Mouse (Mus musculus): ENCODE measurements around the gene Gm49378. TPM values are rescaled to one million over a fixed set of nuclear protein-coding genes. Genes with fewer than 3 reads are reported as not detected.

Gene Gm49378
- polyA plus RNA-seq, 1 experiment from 2014 or later, result 1.1 TPM

DNA sequence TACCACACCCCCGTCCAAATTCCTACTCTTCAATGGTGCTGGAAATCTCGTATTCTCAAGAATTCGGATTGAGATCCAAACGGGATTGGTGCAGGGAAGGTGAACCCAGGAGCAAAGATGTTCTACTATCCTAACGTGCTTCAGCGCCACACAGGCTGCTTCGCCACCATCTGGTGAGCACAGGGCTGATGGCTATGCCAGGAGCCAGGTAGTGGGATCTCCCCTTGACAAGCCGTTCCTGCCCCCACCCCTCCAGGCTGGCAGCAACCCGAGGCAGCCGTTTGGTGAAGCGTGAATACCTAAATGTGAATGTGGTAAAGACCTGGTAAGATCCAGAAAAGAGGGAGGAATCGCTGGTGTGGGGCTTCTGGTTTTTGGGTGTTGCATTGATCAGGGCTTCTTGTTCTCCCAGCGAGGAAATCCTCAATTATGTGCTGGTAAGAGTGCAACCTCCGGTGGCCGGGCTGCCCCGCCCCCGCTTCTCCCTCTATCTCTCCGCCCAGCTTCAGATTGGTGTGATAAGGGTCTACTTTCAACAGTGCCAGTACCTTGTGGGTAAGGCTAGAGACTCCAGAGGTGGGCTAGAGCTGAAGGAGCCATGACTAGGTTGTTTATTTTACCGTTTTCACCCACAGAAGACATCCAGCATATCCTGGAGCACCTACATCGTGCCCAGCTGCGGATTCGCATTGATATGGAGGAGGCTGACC is 19.1 kb downstream of the Gm49378 start:
- ATAC-seq (replicated peaks), result no peak
- 58% methylated on average over 22 of the region's 22 CpGs for WGBS
- no peak overlapping the region for H3K27ac ChIP-seq

DNA sequence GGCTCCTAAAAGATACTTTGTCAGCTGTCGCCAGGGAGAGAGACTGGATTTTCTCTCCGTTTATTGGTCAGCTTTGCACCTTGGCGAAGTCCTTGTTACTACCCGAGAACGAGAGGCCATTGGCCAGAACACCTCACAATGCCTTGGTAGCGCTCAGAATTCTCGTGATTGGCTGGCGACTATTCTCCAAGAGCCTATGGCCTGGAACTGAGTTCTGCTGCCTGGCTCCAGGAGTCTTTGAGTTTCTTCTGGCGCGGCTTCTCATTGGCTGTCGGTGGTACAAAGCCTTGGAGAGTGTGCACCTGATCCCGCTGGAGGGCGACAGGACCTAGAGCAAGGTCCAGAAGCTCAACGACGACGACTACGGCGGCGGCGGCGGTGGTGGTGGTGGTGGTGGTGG is 19.9 kb downstream of the Gm49378 start, which contains the start of gene Rec8:
Rec8 (plus strand) TSS at position 216 of the 400 bp plus-strand sequence.
- no peak within 1 kb of the TSS for H3K9ac ChIP-seq
- no peaks in the 10 kb centered on the region for H3K9me3 ChIP-seq
- peak; percentile 77 for ATAC-seq (replicated peaks)
- H3K4me2 ChIP-seq, result peak within 1 kb of the TSS; percentile 31
- WGBS, result 21% methylated on average over 21 of the region's 21 CpGs
- H3K27ac ChIP-seq, result no peak within 1 kb of the TSS
- H3K36me3 ChIP-seq (replicated peaks), result no peaks in the 10 kb centered on the region
- no peaks in the 10 kb centered on the region for H3K4me1 ChIP-seq
- H3K27me3 ChIP-seq (replicated peaks), result no peaks in the 10 kb centered on the region
- H3K4me3 ChIP-seq, result peak within 1 kb of the TSS; percentile 24

More for the DNA sequence above, 19.1 kb downstream of the Gm49378 start:
- Histone ChIP-seq H3K9me3 (no peaks in the 10 kb centered on the region), H3K4me2 (peak overlapping the region; percentile 31), H3K9ac (no peak overlapping the region), H3K27me3 (replicated peaks) (no peaks in the 10 kb centered on the region), H3K36me3 (replicated peaks) (no peaks in the 10 kb centered on the region), H3K4me3 (peak overlapping the region; percentile 24), H3K4me1 (no peaks in the 10 kb centered on the region)

DNA sequence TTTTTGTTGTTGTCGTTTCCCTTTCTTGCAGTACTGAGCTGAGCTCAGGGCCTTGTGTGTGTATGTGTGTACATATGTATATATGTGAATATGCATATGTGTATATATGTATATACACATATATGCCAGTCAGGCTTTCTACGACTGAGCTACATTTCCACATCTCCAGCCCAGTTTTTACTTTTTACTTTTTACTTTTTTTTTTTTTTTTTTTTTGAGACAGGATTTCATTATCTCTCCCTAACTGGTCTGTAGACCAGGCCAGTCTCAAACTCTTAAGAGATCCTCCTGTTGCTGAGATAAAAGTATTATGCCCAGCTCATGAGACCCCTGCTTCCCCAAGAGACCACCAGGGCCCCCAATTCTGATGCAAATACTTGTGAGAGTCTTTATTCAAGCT is 20.9 kb downstream of the Gm49378 start:
- ATAC-seq (replicated peaks), result no peak
- no peak overlapping the region for H3K9ac ChIP-seq

DNA sequence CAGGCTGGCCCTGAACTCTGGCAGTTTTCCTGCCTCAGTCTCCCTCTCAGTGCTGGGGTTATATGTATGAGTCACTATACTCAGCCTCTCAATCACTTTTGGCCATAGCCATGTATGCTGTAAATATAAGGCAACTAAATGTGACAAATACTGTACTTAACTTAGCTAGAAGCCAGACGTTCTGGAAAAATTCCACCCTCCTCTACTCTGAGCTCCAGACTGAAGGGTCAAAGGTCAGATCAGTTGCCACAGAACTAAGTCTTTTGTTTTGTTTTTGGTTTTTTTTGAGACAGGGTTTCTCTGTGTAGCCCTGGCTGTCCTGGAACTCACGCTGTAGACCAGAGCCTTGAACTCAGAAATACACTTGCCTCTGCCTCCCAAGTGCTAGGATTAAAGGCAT is 21.8 kb downstream of the Gm49378 start:
- no peak for ATAC-seq (replicated peaks)
- no peak overlapping the region for H3K27ac ChIP-seq
- H3K27me3 ChIP-seq (replicated peaks), result no peaks in the 10 kb centered on the region
- no peak overlapping the region for H3K4me2 ChIP-seq
- no peaks in the 10 kb centered on the region for H3K4me1 ChIP-seq
- no peaks in the 10 kb centered on the region for H3K36me3 ChIP-seq (replicated peaks)
- H3K9ac ChIP-seq, result no peak overlapping the region
- 60% methylated on average over 2 of the region's 2 CpGs for WGBS
- no peak overlapping the region for H3K4me3 ChIP-seq
- no peaks in the 10 kb centered on the region for H3K9me3 ChIP-seq

More for the DNA sequence above, 20.9 kb downstream of the Gm49378 start:
- Histone ChIP-seq H3K4me2 (no peak overlapping the region), H3K36me3 (replicated peaks) (no peaks in the 10 kb centered on the region), H3K9me3 (no peaks in the 10 kb centered on the region), H3K4me3 (no peak overlapping the region), H3K4me1 (no peaks in the 10 kb centered on the region), H3K27ac (no peak overlapping the region), H3K27me3 (replicated peaks) (no peaks in the 10 kb centered on the region)
- 94% methylated on average over 2 of the region's 2 CpGs for whole genome bisulfite sequencing

DNA sequence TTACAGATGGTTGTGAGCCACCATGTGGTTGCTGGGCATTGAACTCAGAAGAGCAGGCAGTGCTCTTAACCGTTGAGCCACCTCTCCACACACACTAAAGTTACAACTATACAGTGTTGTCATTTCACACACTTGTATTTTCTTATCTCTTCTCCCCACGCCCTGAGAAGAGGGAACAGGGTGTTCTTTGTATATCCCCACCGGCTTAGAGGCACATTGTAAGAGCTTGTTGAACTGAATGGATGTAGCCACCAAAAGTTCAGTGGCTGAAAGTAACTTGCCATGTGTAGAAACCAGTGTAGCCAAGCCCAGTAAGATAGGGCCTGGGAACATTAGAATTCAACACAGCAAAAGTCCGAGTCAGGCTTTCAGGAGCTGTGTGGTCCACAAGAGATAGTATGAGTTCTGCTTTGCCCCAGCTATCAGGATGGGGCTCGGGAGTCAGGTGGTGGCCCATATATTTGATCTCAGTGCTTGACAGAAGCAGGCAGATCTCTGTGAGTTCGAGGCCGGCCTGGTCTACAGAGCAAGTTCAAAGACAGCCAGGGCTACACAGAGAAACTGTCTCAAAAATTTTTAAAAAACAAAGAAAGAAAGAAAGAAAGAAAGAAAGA is 23.0 kb downstream of the Gm49378 start:
- ATAC-seq (replicated peaks), result no peak
- H3K27me3 ChIP-seq (replicated peaks), result no peaks in the 10 kb centered on the region
- H3K4me1 ChIP-seq, result no peaks in the 10 kb centered on the region
- H3K27ac ChIP-seq, result no peak overlapping the region
- no peak overlapping the region for H3K4me3 ChIP-seq
- no peaks in the 10 kb centered on the region for H3K9me3 ChIP-seq
- H3K36me3 ChIP-seq (replicated peaks), result peaks cover 3% of the 10 kb centered on the region; the same call in 1 of the 2 replicates
- H3K9ac ChIP-seq, result no peak overlapping the region
- no peak overlapping the region for H3K4me2 ChIP-seq
- 81% methylated on average over 7 of the region's 7 CpGs for WGBS

- no peak for ATAC-seq (replicated peaks)
- Histone ChIP-seq H3K4me3 (no peak overlapping the region), H3K27ac (no peak overlapping the region), H3K9me3 (no peaks in the 10 kb centered on the region), H3K4me2 (no peak overlapping the region), H3K36me3 (replicated peaks) (peaks cover 13% of the 10 kb centered on the region), H3K9ac (no peak overlapping the region), H3K4me1 (no peaks in the 10 kb centered on the region), H3K27me3 (replicated peaks) (no peaks in the 10 kb centered on the region)
- WGBS, result 63% methylated on average over 6 of the region's 6 CpGs
Measured at GRCm38 (mm10) chr14:55613346-55613745, 24.3 kb downstream of the Gm49378 start.

- no peaks in the 10 kb centered on the region for H3K27me3 ChIP-seq (replicated peaks)
- peaks cover 8% of the 10 kb centered on the region for H3K4me1 ChIP-seq
- no peak overlapping the region for H3K9ac ChIP-seq
- 98% methylated on average over 6 of the region's 6 CpGs for WGBS
- ATAC-seq (replicated peaks), result no peak
- peaks cover 32% of the 10 kb centered on the region for H3K36me3 ChIP-seq (replicated peaks)
- H3K27ac ChIP-seq, result no peak overlapping the region
- no peaks in the 10 kb centered on the region for H3K9me3 ChIP-seq
- no peak overlapping the region for H3K4me3 ChIP-seq
- no peak overlapping the region for H3K4me2 ChIP-seq
Measured at GRCm38 (mm10) chr14:55608339-55608738, 29.4 kb downstream of the Gm49378 start.

DNA sequence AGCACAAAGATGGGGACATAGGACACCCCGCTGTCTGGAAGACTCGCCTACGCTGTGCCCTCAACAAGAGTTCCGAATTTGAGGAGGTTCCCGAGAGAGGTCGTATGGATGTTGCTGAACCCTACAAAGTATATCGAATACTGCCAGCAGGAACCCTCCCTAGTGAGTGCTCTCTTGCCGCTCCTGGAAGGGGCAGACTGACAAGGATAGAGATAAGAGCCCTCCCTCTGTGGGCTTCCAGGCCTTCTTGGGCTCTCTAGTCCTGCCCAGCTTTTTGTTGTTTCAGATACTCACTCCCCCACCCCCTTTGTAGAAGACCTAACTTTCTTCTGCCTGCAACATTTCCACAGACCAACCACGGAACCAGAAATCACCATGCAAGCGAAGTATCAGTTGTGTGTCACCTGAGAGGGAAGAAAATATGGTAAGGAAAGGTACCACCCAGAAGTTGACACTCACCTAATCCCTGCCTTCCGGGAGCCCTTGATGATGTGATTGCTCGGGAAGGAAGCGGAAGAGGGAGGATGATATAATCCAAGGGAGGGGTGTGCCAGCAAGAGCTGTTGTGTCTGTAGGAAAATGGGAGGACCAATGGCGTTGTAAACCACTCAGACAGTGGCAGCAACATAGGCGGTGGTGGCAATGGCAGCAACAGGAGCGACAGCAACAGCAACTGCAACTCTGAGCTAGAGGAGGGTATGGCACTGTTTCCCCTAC is 31.8 kb downstream of the Gm49378 start:
- Histone ChIP-seq H3K4me3 (no peak overlapping the region), H3K36me3 (replicated peaks) (peaks cover 49% of the 10 kb centered on the region), H3K27me3 (replicated peaks) (no peaks in the 10 kb centered on the region), H3K4me1 (peaks cover 8% of the 10 kb centered on the region), H3K27ac (no peak overlapping the region), H3K9ac (no peak overlapping the region), H3K9me3 (no peaks in the 10 kb centered on the region), H3K4me2 (no peak overlapping the region)
- 94% methylated on average over 16 of the region's 16 CpGs for WGBS
- no peak for ATAC-seq (replicated peaks)

DNA sequence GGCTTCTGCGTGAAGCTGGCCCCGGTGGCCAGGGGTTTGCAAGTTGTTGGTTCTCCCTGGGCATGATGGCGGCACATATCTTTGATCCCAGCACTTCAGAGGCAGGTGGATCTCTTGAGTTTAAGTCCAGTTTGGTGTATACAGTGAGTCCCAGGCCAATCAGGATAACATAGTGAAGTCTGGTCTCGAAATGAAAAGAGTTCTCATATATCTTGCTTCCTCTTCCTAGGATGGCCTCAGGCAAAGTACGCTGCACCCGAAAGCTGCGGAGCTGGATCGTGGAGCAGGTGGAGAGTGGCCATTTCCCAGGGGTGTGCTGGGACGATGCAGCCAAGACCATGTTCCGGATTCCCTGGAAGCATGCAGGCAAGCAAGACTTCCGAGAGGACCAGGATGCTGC is 32.9 kb downstream of the Gm49378 start:
- Histone ChIP-seq H3K27me3 (replicated peaks) (no peaks in the 10 kb centered on the region), H3K4me3 (no peak overlapping the region), H3K9ac (no peak overlapping the region), H3K36me3 (replicated peaks) (peaks cover 57% of the 10 kb centered on the region), H3K4me2 (no peak overlapping the region), H3K4me1 (peaks cover 8% of the 10 kb centered on the region), H3K27ac (no peak overlapping the region), H3K9me3 (no peaks in the 10 kb centered on the region)
- WGBS, result 94% methylated on average over 11 of the region's 11 CpGs
- ATAC-seq (replicated peaks), result no peak

DNA sequence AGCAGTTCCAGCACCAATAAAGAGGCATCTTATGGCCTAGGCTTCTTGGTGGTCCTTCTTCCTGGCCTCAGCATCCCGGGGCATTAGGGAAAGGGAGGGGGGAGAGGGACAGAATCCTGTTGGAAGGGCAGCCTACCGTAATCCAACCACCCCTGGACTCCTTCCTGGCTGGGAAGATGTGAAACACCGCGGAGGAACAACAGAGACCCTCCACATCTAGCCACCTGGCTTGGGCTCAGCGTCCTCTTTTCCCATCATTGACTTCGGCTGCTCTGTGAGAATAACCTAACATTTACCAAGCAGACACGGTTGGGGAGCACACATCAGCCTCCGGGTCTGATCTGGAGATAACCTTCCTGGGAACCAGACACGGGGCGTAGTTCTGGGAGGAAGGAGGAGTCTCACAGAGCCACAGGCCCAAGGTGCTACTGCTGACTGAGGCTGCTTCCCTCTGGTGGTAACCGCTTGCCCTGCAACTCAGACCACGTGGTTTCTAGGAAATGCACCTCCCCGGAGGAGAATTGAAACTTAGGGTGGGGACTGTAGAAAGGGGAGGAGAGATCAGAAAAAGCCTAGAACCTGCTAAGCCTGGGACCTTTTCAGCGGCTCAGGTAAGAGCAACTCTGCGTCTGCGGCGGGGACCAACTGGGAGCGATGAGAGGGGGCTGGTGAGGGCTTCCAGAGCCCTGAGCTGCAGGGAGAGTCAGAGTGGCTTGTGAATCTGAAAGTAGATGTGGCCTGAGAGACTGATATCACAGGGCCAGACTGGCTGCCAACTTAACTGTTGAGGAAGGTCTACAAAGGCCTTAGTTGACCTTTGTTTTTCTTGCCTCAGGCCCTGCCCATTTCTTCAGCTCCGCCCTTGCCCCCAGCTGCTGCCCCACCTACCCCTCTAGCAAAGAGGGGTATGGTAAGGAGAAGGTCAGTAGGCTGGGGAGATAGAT is 33.8 kb downstream of the Gm49378 start:
- H3K4me1 ChIP-seq, result peaks cover 8% of the 10 kb centered on the region
- H3K9me3 ChIP-seq, result no peaks in the 10 kb centered on the region
- H3K4me3 ChIP-seq, result peak overlapping the region; percentile 26
- H3K9ac ChIP-seq, result 0 out of 2 replicates have a peak overlapping the region, but pooled peaks have one; percentile 2
- peaks cover 58% of the 10 kb centered on the region for H3K36me3 ChIP-seq (replicated peaks)
- 0 out of 2 replicates have a peak overlapping the region, but pooled peaks have one; percentile 38 for H3K27ac ChIP-seq
- 22% methylated on average over 19 of the region's 19 CpGs for WGBS
- ATAC-seq (replicated peaks), result peak; percentile 90
- H3K27me3 ChIP-seq (replicated peaks), result no peaks in the 10 kb centered on the region
- peak overlapping the region; percentile 41 for H3K4me2 ChIP-seq

DNA sequence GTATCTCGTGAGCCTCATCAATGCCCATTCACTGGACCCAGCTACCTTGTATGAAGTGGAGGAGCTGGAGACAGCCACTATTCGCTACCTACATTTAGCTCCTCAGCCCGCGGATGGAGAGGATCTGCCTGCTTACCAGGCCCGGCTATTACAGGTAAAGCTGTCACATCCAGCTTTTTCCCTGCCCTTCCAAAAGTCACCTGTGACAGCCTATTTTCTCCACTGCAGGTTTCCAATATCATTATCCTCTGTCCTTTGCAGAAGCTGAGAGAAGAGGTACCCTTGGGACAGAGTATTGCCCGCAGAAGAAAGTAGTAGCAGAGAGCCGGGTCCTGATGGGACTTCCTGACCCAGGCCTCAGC is 34.4 kb downstream of the Gm49378 start, which contains the start of gene Irf9:
Irf9 (plus strand) TSS at position 301 of the 362 bp plus-strand sequence.
- Histone ChIP-seq H3K4me1 (peaks cover 8% of the 10 kb centered on the region), H3K4me2 (peak within 1 kb of the TSS; percentile 41), H3K27ac (0 out of 2 replicates have a peak within 1 kb of the TSS, but pooled peaks have one; percentile 38), H3K27me3 (replicated peaks) (no peaks in the 10 kb centered on the region), H3K9me3 (no peaks in the 10 kb centered on the region), H3K4me3 (peak within 1 kb of the TSS; percentile 26), H3K36me3 (replicated peaks) (peaks cover 59% of the 10 kb centered on the region), H3K9ac (0 out of 2 replicates have a peak within 1 kb of the TSS, but pooled peaks have one; percentile 2)
- WGBS, result 87% methylated on average over 7 of the region's 7 CpGs
- ATAC-seq (replicated peaks), result no peak; the same call in 1 of the 2 replicates

Data from midbrain, embryonic 15.5 days (tissue).